Comparison of ENCODE assay signal across 17 mouse cellular contexts in the genomic region with DNA sequence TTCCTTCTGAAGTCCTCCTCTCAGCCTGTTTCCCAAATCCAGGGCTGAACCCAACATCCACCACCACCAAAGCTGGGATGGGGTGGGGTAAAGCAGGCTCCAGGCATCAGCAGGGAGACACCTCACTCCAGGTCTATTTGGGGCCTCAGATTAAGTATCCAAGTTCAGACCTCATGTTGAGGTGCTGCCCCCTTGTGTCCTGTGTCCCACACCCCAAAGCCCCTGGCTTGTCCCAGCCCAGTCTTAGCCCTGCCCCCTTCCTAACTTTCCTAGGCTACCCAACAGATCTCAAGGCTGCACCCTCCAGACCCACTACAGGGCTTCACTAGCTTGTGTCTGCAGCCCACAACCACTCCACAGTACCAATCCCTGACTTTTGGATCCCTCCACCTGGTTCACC. TPM values are rescaled to one million over a fixed set of nuclear protein-coding genes. Genes with fewer than 3 reads are reported as not detected.
DNase-seq lines count a peak whose midpoint lies in the region; ATAC-seq and TF ChIP-seq lines count a peak whose summit lies in the region.
"Had no signal": no experiment of that assay in that cellular context is flagged by ENCODE, and none has a peak within 500 bp of the region (broad histone marks: within the 10 kb centered on the region; RNA-seq: fewer than 3 reads in every experiment).

No protein-coding gene starts in this region.

- no peaks in the 10 kb centered on the region for H3K36me3 ChIP-seq in heart, adult 2 months (ENCODE audit: control insufficient read depth, insufficient read depth, low read length)
- H3K36me3 ChIP-seq in midbrain, postnatal 0 days (ENCODE audit: insufficient read depth, low read length): no peaks in the 10 kb centered on the region
- no peaks in the 10 kb centered on the region for H3K36me3 ChIP-seq in midbrain, embryonic 16.5 days (ENCODE audit: control insufficient read depth, insufficient read depth, low read length)
- H3K36me3 ChIP-seq: forebrain, embryonic 10.5 days; G1E; liver, embryonic 13.5 days; neural tube, embryonic 13.5 days had no signal

- no peaks in the 10 kb centered on the region for H3K4me1 ChIP-seq in heart, adult 2 months (ENCODE audit: control insufficient read depth, insufficient read depth, low read length)
- no peaks in the 10 kb centered on the region for H3K4me1 ChIP-seq in midbrain, postnatal 0 days (ENCODE audit: insufficient read depth, low read length)
- H3K4me1 ChIP-seq in midbrain, embryonic 16.5 days (ENCODE audit: control insufficient read depth, insufficient read depth, low read length): no peaks in the 10 kb centered on the region
- peaks cover 18% of the 10 kb centered on the region for H3K4me1 ChIP-seq in olfactory bulb, adult 2 months (ENCODE audit: control insufficient read depth, insufficient read depth, low read length)
- H3K4me1 ChIP-seq: liver, embryonic 13.5 days had no signal

- H3K27ac ChIP-seq in heart, adult 2 months: no peak overlapping the region
- no peak overlapping the region for H3K27ac ChIP-seq in midbrain, postnatal 0 days (ENCODE audit: low read depth, low read length)
- no peak overlapping the region for H3K27ac ChIP-seq in midbrain, embryonic 16.5 days (ENCODE audit: low read length)
- peak overlapping the region; percentile 92 for H3K27ac ChIP-seq in olfactory bulb, adult 2 months (ENCODE audit: insufficient read depth, low read depth, low read length)
- H3K27ac ChIP-seq: forebrain, embryonic 10.5 days; liver, embryonic 13.5 days; macrophage; neural tube, embryonic 13.5 days had no signal

- no peak overlapping the region for H3K9ac ChIP-seq in heart, adult 2 months (ENCODE audit: low read depth, low read length)
- H3K9ac ChIP-seq in midbrain, postnatal 0 days (replicated peaks; ENCODE audit: low read length, poor library complexity, severe bottlenecking): no peak overlapping the region
- H3K9ac ChIP-seq in midbrain, embryonic 16.5 days (ENCODE audit: low read depth, low read length): no peak overlapping the region
- H3K9ac ChIP-seq: liver, embryonic 13.5 days; neural tube, embryonic 13.5 days had no signal

- H3K9me3 ChIP-seq in midbrain, postnatal 0 days (ENCODE audit: low read length): no peaks in the 10 kb centered on the region
- no peaks in the 10 kb centered on the region for H3K9me3 ChIP-seq in midbrain, embryonic 16.5 days (replicated peaks; ENCODE audit: control insufficient read depth, low read length, poor library complexity, severe bottlenecking)
- H3K9me3 ChIP-seq: G1E; liver, embryonic 13.5 days; neural tube, embryonic 13.5 days had no signal

- peak; percentile 10; the same call in 1 of the 2 replicates for TF ChIP-seq CTCF in heart, adult 2 months (IDR thresholded peaks at IDR 0.05)
- TF ChIP-seq CTCF in midbrain, postnatal 0 days (IDR thresholded peaks at IDR 0.05): 0 out of 2 replicates have a peak, but pooled peaks have one; percentile 21
- peak; percentile 53 for TF ChIP-seq CTCF in olfactory bulb, adult 2 months (IDR thresholded peaks at IDR 0.05; ENCODE audit: insufficient read depth, low read depth, low read length)

- ATAC-seq in CD4-positive, CD25-positive, alpha-beta regulatory T cell, adult 4 months: no peak
- no peak for ATAC-seq in midbrain, postnatal 0 days (ENCODE audit: low FRiP score)
- no peak for ATAC-seq in midbrain, embryonic 16.5 days

- DNase-seq in CD4-positive, CD25-positive, alpha-beta regulatory T cell, adult 2 months (ENCODE audit: low read depth, low spot score): peak; percentile 50
- DNase-seq in heart, adult 2 months: no peak
- DNase-seq in heart, postnatal 25 days (ENCODE audit: low spot score): no peak
- no peak for DNase-seq in midbrain, postnatal 0 days (ENCODE audit: low spot score)
- DNase-seq in ovary, postnatal 10 days (ENCODE audit: low spot score): no peak
- DNase-seq: heart, postnatal 36 days; kidney, adult 11 months; kidney, postnatal 4 days; liver, embryonic 13.5 days; midbrain, embryonic 14.5 days had no signal

- no peaks in the 10 kb centered on the region for H3K79me2 ChIP-seq in heart, adult 2 months (replicated peaks; ENCODE audit: control insufficient read depth, insufficient read depth, low read length)

- TF ChIP-seq POLR2A in heart, adult 2 months (IDR thresholded peaks at IDR 0.05; ENCODE audit: insufficient read depth, low read depth, low read length): no peak
- TF ChIP-seq POLR2A in olfactory bulb, adult 2 months (IDR thresholded peaks at IDR 0.05; ENCODE audit: insufficient read depth, low read depth, low read length): no peak

- H3K4me3 ChIP-seq in heart, adult 2 months: no peak overlapping the region
- no peak overlapping the region for H3K4me3 ChIP-seq in midbrain, postnatal 0 days (ENCODE audit: low read depth, low read length)
- H3K4me3 ChIP-seq in midbrain, embryonic 16.5 days (ENCODE audit: low read depth, low read length): no peak overlapping the region
- no peak overlapping the region for H3K4me3 ChIP-seq in olfactory bulb, adult 2 months (ENCODE audit: insufficient read depth, low read depth, low read length)
- H3K4me3 ChIP-seq: forebrain, embryonic 10.5 days; liver, embryonic 13.5 days; neural tube, embryonic 13.5 days had no signal

- TF ChIP-seq EP300 in heart, adult 2 months (IDR thresholded peaks at IDR 0.05; ENCODE audit: insufficient read depth, low read depth, low read length): no peak

- H3K4me2 ChIP-seq in midbrain, postnatal 0 days (ENCODE audit: low read depth, low read length, poor library complexity, severe bottlenecking): no peak overlapping the region
- no peak overlapping the region for H3K4me2 ChIP-seq in midbrain, embryonic 16.5 days (ENCODE audit: low read length)
- H3K4me2 ChIP-seq: liver, embryonic 13.5 days; neural tube, embryonic 13.5 days had no signal

- H3K27me3 ChIP-seq in heart, adult 2 months (ENCODE audit: control insufficient read depth, insufficient read depth, low read length): no peaks in the 10 kb centered on the region
- no peaks in the 10 kb centered on the region for H3K27me3 ChIP-seq in midbrain, postnatal 0 days (ENCODE audit: insufficient read depth, low read length)
- no peaks in the 10 kb centered on the region for H3K27me3 ChIP-seq in midbrain, embryonic 16.5 days (ENCODE audit: control insufficient read depth, insufficient read depth, low read depth, low read length)
- H3K27me3 ChIP-seq: liver, embryonic 13.5 days; neural tube, embryonic 13.5 days had no signal

- intact Hi-C loops in heart, adult 2 months (cut with DNase I): no loop called here
- intact Hi-C loops in heart, postnatal 25 days (cut with DNase I): no loop called here

RNA-seq across cellular contexts. Expression of gene Pdia6, which starts 24.3 kb away (rescaled TPM):
- 100 to 1,000 TPM; 165 to 229 TPM for polyA plus RNA-seq in CD4-positive, CD25-positive, alpha-beta regulatory T cell, adult 4 months (2017; shearing (Covaris generic))
- total RNA-seq in heart, adult 2 months (2021): 100 to 1,000 TPM; 106 to 122 TPM
- polyA plus RNA-seq in heart, adult 2 months (2012; rRNA removed): 36.2 and 65.7 TPM in 2 replicates
- 100 to 1,000 TPM; 111 to 134 TPM for total RNA-seq in heart, postnatal 25 days (2021)
- 85.4 and 116 TPM in 2 replicates for total RNA-seq in midbrain, postnatal 0 days (2014; rRNA removed)
- polyA plus RNA-seq in midbrain, postnatal 0 days (2015; fragmentation: Nextera tagmentation; extraction: Ambion mirVana): 184 and 188 TPM in 2 replicates
- polyA plus RNA-seq in midbrain, embryonic 16.5 days (2015; fragmentation: Nextera tagmentation; extraction: Ambion mirVana): 273 and 301 TPM in 2 replicates
- not detected in 2 replicates for polyA plus RNA-seq in olfactory bulb, adult 2 months (2012; ENCODE audit: insufficient read depth, insufficient read length, low replicate concordance, missing spikeins)
